Mouse (Mus musculus): ENCODE results near the gene Erich4. TPM values are rescaled to one million over a fixed set of nuclear protein-coding genes. Genes with fewer than 3 reads are reported as not detected.
"Not testable (repeated sequence)": the region's sequence is repeated elsewhere in the genome, so short reads cannot be mapped to it uniquely, and the experiment has no call there.

Gene Erich4
- polyA plus RNA-seq, 1 experiment from 2014 or later, result not detected

DNA sequence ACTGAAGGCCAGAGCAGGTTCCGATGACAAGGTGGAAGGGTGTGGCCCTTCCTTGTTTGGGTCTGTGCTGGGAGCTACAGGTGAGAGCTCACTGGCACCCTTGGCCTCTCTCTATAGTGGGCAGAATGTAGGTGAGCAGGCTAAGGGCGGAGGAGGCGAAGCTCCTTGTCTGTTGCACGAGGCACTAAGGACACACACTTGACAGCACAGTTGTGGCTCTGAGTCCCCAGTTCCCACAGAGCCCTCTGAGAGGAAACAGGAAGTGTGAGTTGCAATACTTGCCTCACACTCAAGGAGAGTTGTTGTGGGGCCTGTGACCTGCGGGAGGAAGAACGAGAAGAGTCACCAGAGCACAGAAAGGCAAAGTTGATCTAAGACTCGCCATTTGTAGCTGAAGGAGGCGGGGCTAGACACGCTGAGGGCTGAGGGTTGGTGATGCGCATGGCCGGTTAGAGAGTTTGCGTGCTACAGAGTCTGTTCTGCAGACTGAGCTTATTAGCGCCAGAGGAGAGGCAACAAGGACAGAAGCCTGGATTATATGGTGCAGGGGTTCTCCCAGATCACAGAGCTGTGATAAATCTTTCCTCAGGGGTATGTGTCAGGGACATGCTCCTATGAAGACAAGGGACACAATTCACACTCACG lies 38.8 kb downstream of the Erich4 start:
- ATAC-seq (replicated peaks; ENCODE audit: low FRiP score); H3K36me3 ChIP-seq (ENCODE audit: control insufficient read depth, insufficient read depth, low read length); H3K27me3 ChIP-seq (ENCODE audit: control insufficient read depth, insufficient read depth, low read length); H3K4me1 ChIP-seq (replicated peaks; ENCODE audit: control insufficient read depth, insufficient read depth, low read length); DNase-seq (ENCODE audit: low spot score); H3K9ac ChIP-seq (ENCODE audit: low read length); H3K27ac ChIP-seq (ENCODE audit: low read depth, low read length); H3K4me2 ChIP-seq (ENCODE audit: low read depth, low read length, severe bottlenecking); H3K9me3 ChIP-seq (ENCODE audit: control insufficient read depth, low read length); H3K4me3 ChIP-seq (ENCODE audit: low read depth, low read length): not testable (repeated sequence)
- WGBS, result 78% methylated on average over 13 of the region's 14 CpGs

DNA sequence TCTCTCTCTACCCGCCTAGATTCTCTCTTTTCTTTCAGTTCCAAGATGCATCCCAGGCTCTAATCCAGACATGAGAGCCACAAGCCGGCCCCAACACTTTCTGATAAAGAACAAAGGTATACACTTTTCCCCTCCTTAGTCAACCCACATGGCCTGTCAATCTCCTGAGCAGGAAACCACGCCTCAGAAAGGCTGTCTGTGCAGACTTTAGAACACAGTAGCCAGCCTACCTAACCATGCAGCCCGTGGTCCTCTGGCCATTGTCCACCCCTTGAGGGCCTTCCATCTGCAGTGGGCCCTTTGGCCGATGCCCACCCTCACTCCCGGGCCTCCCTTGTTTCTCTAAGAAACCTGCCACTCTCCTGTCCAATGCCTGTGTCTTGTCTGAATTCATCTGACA lies 39.4 kb downstream of the Erich4 start:
- not testable (repeated sequence) for H3K4me1 ChIP-seq (replicated peaks; ENCODE audit: control insufficient read depth, insufficient read depth, low read length); H3K27ac ChIP-seq (ENCODE audit: low read depth, low read length); H3K9ac ChIP-seq (ENCODE audit: low read length); ATAC-seq (replicated peaks; ENCODE audit: low FRiP score); H3K9me3 ChIP-seq (ENCODE audit: control insufficient read depth, low read length); H3K27me3 ChIP-seq (ENCODE audit: control insufficient read depth, insufficient read depth, low read length); H3K4me3 ChIP-seq (ENCODE audit: low read depth, low read length); H3K36me3 ChIP-seq (ENCODE audit: control insufficient read depth, insufficient read depth, low read length); H3K4me2 ChIP-seq (ENCODE audit: low read depth, low read length, severe bottlenecking); DNase-seq (ENCODE audit: low spot score)
- 42% methylated on average over 6 of the region's 6 CpGs for WGBS

DNA sequence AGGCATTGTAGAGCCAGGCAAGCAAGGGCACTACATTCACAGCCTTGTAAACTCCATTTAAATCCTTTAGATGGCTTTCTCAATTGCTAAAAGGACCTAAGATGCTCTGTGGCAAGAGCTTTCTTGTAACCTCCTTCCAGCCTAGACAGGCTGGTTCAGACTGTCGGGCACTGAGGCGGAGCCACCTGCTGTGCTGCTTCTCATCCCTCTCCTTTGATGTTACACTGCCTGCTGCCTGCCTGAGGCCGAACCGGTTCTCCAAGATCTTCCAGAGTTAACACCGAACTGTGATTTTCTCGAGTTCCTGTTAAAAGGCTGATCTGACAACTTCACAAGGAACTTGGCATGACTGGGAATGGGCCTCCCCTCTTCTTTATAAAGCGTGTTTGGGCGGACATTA lies 39.8 kb downstream of the Erich4 start:
- DNase-seq (ENCODE audit: low spot score), result no peak
- H3K9ac ChIP-seq (ENCODE audit: low read length), result no peak overlapping the region
- no peaks in the 10 kb centered on the region for H3K9me3 ChIP-seq (ENCODE audit: control insufficient read depth, low read length)
- ATAC-seq (replicated peaks; ENCODE audit: low FRiP score), result no peak
- no peak overlapping the region for H3K27ac ChIP-seq (ENCODE audit: low read depth, low read length)
- no peaks in the 10 kb centered on the region for H3K36me3 ChIP-seq (ENCODE audit: control insufficient read depth, insufficient read depth, low read length)
- no peaks in the 10 kb centered on the region for H3K4me1 ChIP-seq (replicated peaks; ENCODE audit: control insufficient read depth, insufficient read depth, low read length)
- no peaks in the 10 kb centered on the region for H3K27me3 ChIP-seq (ENCODE audit: control insufficient read depth, insufficient read depth, low read length)
- H3K4me2 ChIP-seq (ENCODE audit: low read depth, low read length, severe bottlenecking), result no peak overlapping the region
- no peak overlapping the region for H3K4me3 ChIP-seq (ENCODE audit: low read depth, low read length)
- 15% methylated on average over 8 of the region's 8 CpGs for WGBS

DNA sequence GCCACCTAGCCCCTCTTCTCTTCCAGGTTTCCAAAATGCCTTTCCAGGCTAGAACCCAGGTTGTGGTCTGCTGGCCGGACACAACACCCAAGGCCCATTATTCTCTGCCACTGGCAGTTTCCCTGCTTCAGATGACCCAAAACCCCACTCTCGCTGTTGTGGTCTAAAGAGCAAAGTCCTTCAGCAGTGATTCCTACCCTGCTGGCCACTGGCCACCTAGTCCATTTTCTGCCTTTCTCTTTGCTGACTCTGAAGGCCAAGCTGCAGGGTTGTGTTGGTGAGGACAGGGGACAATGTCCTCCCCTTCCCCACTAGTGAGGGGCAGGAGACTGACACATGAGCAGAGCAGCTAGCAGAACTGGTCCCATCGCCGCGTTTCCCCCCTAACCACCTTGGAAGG lies 40.6 kb downstream of the Erich4 start:
- no peaks in the 10 kb centered on the region for H3K27me3 ChIP-seq (ENCODE audit: control insufficient read depth, insufficient read depth, low read length)
- H3K27ac ChIP-seq (ENCODE audit: low read depth, low read length), result no peak overlapping the region
- ATAC-seq (replicated peaks; ENCODE audit: low FRiP score) (no peak), DNase-seq (ENCODE audit: low spot score) (no peak)
- H3K4me1 ChIP-seq (replicated peaks; ENCODE audit: control insufficient read depth, insufficient read depth, low read length), result no peaks in the 10 kb centered on the region
- H3K36me3 ChIP-seq (ENCODE audit: control insufficient read depth, insufficient read depth, low read length), result no peaks in the 10 kb centered on the region
- no peak overlapping the region for H3K4me3 ChIP-seq (ENCODE audit: low read depth, low read length)
- 86% methylated on average over 5 of the region's 5 CpGs for WGBS
- H3K9me3 ChIP-seq (ENCODE audit: control insufficient read depth, low read length), result no peaks in the 10 kb centered on the region
- H3K9ac ChIP-seq (ENCODE audit: low read length), result no peak overlapping the region
- H3K4me2 ChIP-seq (ENCODE audit: low read depth, low read length, severe bottlenecking), result no peak overlapping the region

DNA sequence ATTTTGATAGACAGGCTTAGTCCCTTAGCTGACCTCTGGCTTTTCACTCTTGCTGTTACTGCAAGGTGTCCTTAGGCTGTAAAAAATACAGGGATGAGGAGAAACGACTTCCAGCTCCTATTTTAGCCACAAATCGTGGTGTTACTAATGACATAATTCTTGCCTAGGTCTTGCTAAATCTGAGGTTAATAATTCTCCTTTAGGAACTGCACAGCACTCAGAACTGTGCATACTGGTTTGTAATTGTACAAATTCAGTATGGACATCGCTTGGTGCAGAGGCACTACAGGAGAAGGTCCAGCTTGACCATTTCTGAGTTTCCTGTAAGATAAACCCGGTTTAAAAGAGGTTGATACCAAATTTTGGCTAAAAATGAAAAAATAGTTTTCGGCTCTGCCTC lies 41.9 kb downstream of the Erich4 start:
- 77% methylated on average over 5 of the region's 5 CpGs for WGBS
- not testable (repeated sequence) for H3K4me2 ChIP-seq (ENCODE audit: low read depth, low read length, severe bottlenecking); H3K9me3 ChIP-seq (ENCODE audit: control insufficient read depth, low read length)

DNA sequence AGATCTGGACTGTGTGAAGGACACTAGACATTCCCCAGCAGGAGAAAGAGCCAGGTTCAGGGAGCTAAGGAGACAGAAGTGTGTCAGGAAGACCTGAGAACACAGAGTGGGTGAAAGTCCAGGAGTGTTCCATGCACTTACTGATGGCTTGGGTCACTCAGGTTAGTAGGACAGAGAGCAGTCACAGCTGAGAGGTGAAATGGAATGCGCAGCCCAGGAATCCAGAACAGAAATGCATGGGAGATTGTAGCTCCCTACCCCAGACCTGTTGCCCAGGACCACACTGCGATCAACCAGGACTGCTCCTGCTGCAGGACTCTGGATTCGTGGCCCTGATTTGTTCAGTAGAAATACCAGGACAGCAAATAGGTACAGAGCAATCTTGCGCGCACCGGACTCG lies 47.0 kb downstream of the Erich4 start:
- H3K27me3 ChIP-seq (ENCODE audit: control insufficient read depth, insufficient read depth, low read length), result no peaks in the 10 kb centered on the region
- H3K4me3 ChIP-seq (ENCODE audit: low read depth, low read length), result no peak overlapping the region
- no peak overlapping the region for H3K27ac ChIP-seq (ENCODE audit: low read depth, low read length)
- H3K36me3 ChIP-seq (ENCODE audit: control insufficient read depth, insufficient read depth, low read length), result no peaks in the 10 kb centered on the region
- H3K4me1 ChIP-seq (replicated peaks; ENCODE audit: control insufficient read depth, insufficient read depth, low read length), result no peaks in the 10 kb centered on the region
- no peak overlapping the region for H3K9ac ChIP-seq (ENCODE audit: low read length)
- no peak overlapping the region for H3K4me2 ChIP-seq (ENCODE audit: low read depth, low read length, severe bottlenecking)
- no peaks in the 10 kb centered on the region; the same call in 1 of the 2 replicates for H3K9me3 ChIP-seq (ENCODE audit: control insufficient read depth, low read length)
- DNase-seq (ENCODE audit: low spot score) (no peak), ATAC-seq (replicated peaks; ENCODE audit: low FRiP score) (no peak)
- 95% methylated on average over 7 of the region's 7 CpGs for WGBS

More for the DNA sequence above, 41.9 kb downstream of the Erich4 start:
- not testable (repeated sequence) for H3K27me3 ChIP-seq (ENCODE audit: control insufficient read depth, insufficient read depth, low read length); H3K9ac ChIP-seq (ENCODE audit: low read length); H3K36me3 ChIP-seq (ENCODE audit: control insufficient read depth, insufficient read depth, low read length); DNase-seq (ENCODE audit: low spot score); ATAC-seq (replicated peaks; ENCODE audit: low FRiP score); H3K4me1 ChIP-seq (replicated peaks; ENCODE audit: control insufficient read depth, insufficient read depth, low read length); H3K4me3 ChIP-seq (ENCODE audit: low read depth, low read length); H3K27ac ChIP-seq (ENCODE audit: low read depth, low read length)

Other genes with a start within 250 kb of the Erich4 start
- 0.28 TPM in 1 of 2 replicates, not detected in the other for gene Cnfn, start 246.2 kb downstream of the Erich4 start, polyA plus RNA-seq (2014; fragmentation: Nextera tagmentation; extraction: Ambion mirVana)
- gene Lipe, start 217.2 kb downstream of the Erich4 start, polyA plus RNA-seq (2014; fragmentation: Nextera tagmentation; extraction: Ambion mirVana), result 3.0 and 3.8 TPM in 2 replicates
- 0.69 TPM in 1 of 2 replicates, not detected in the other for gene Cxcl17, start 203.0 kb downstream of the Erich4 start, polyA plus RNA-seq (2014; fragmentation: Nextera tagmentation; extraction: Ambion mirVana)
- gene Ceacam1, start 138.3 kb downstream of the Erich4 start, polyA plus RNA-seq (2014; fragmentation: Nextera tagmentation; extraction: Ambion mirVana), result 0.51 and 0.81 TPM in 2 replicates
- gene Ceacam2, start 76.0 kb downstream of the Erich4 start, polyA plus RNA-seq (2014; fragmentation: Nextera tagmentation; extraction: Ambion mirVana), result 0.13 TPM in 1 of 2 replicates, not detected in the other
- gene Dmac2, start 3.5 kb upstream of the Erich4 start, polyA plus RNA-seq (2014; fragmentation: Nextera tagmentation; extraction: Ambion mirVana), result 22.2 and 23.4 TPM in 2 replicates
- gene B3gnt8, start 10.8 kb upstream of the Erich4 start, polyA plus RNA-seq (2014; fragmentation: Nextera tagmentation; extraction: Ambion mirVana), result 0.29 and 0.99 TPM in 2 replicates
- 30.5 and 38.0 TPM in 2 replicates for gene Bckdha, start 43.1 kb upstream of the Erich4 start, polyA plus RNA-seq (2014; fragmentation: Nextera tagmentation; extraction: Ambion mirVana)
- gene Exosc5, start 43.3 kb upstream of the Erich4 start, polyA plus RNA-seq (2014; fragmentation: Nextera tagmentation; extraction: Ambion mirVana), result 52.2 and 56.4 TPM in 2 replicates
- gene Tmem91, start 59.3 kb upstream of the Erich4 start, polyA plus RNA-seq (2014; fragmentation: Nextera tagmentation; extraction: Ambion mirVana), result 2.7 and 3.2 TPM in 2 replicates
- gene B9d2, start 64.9 kb upstream of the Erich4 start, polyA plus RNA-seq (2014; fragmentation: Nextera tagmentation; extraction: Ambion mirVana), result 30.4 and 35.1 TPM in 2 replicates
- gene Tgfb1, start 71.1 kb upstream of the Erich4 start, polyA plus RNA-seq (2014; fragmentation: Nextera tagmentation; extraction: Ambion mirVana), result 1.1 and 1.6 TPM in 2 replicates
- 37.8 and 41.2 TPM in 2 replicates for gene Ccdc97, start 103.2 kb upstream of the Erich4 start, polyA plus RNA-seq (2014; fragmentation: Nextera tagmentation; extraction: Ambion mirVana)
- 83.8 and 87.5 TPM in 2 replicates for gene Hnrnpul1, start 138.9 kb upstream of the Erich4 start, polyA plus RNA-seq (2014; fragmentation: Nextera tagmentation; extraction: Ambion mirVana)
- gene Axl, start 172.8 kb upstream of the Erich4 start, polyA plus RNA-seq (2014; fragmentation: Nextera tagmentation; extraction: Ambion mirVana), result 36.2 and 37.2 TPM in 2 replicates
- gene Cyp2s1, start 201.0 kb upstream of the Erich4 start, polyA plus RNA-seq (2014; fragmentation: Nextera tagmentation; extraction: Ambion mirVana), result 0.32 and 0.35 TPM in 2 replicates

Data from forebrain, embryonic 11.5 days (tissue).